Mouse (Mus musculus) neural tube, embryonic 10.5 days (tissue): ENCODE results near the gene Edc4.
"Not testable (repeated sequence)": the region's sequence is repeated elsewhere in the genome, so short reads cannot be mapped to it uniquely, and the experiment has no call there.

Experiments
- DNase-seq: peaks from one replicate; pipeline ENCODE4 v3.0.0-alpha.2; 2017; ENCODE audit warnings: low spot score; ENCODE audit errors: extremely low spot score

Gene Edc4

DNA sequence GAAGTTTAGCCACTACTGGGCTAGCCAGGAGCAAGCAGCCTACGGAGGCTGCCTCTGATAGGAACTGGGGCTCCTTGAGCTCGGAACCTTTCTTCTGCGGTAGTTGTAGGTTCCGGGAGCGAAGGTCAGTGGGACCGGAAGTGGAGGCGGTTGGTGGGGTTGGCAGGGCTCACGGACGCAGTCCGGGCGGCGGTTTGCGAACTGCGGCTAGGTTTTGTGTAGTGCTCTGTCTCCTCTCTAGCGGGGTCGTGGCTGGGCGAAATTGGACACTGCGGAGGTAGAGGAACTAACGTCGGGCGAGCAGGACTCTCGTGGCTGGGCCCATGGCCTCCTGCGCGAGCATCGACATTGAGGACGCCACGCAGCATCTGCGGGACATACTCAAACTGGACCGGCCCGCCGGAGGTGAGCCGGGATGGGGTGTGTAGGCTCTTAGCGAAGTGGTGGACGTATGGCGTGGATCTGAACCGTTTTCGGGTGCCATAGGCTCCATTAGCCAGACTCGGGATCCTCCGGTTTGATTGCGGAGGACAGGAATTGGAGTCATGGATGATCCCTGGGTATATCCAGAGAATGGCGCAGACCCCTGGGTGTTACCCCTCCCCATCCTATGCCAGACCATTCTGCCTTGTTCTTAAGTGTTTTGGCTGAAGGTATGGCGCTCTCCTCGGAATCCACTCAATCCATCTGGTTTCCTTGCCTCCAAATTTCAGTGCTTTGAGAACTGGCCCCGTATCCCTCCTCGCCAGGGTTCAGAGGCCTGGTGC lies at the start of gene Edc4:
Gene Edc4 (plus strand): TSS at position 128 of the 767 bp plus-strand sequence.
- peak; percentile 89 for DNase-seq

DNA sequence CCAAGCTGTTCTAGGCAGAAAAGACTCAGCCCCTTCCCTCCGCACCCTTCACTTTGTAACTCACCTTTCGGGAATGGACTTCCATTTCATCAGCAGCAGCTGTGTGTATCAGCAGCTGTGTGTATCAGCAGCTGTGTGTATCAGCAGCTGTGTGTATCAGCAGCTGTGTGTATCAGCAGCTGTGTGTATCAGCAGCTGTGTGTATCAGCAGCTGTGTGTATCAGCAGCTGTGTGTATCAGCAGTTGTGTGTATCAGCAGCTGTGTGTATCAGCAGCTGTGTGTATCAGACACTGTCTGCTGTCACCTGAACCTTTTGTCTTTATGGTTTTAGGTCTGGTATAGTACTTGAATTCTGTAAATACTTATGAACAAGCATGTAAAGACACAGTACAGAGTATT lies 46.9 kb upstream of the Edc4 start:
- DNase-seq = not testable (repeated sequence)

DNA sequence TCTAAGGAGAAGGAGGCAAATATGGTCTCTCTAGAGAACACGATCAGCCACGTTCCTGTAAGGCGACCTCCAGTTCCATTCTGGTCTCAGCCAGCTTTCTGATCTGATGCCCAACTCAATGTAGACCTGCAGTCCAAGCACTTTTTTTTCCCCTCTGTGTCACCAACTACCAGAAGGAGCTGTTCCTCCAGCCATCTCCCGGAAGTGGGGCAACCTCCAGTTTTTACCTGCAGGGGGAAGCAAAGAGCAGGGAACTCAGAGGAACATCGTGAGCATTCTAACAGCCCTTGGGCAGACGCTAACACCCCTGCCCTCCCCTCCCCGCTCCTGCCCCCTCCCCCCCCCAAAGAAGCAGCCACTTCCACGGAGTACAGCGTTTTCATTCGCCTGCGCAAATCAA lies 45.4 kb upstream of the Edc4 start:
- peak; percentile 54 for DNase-seq

DNA sequence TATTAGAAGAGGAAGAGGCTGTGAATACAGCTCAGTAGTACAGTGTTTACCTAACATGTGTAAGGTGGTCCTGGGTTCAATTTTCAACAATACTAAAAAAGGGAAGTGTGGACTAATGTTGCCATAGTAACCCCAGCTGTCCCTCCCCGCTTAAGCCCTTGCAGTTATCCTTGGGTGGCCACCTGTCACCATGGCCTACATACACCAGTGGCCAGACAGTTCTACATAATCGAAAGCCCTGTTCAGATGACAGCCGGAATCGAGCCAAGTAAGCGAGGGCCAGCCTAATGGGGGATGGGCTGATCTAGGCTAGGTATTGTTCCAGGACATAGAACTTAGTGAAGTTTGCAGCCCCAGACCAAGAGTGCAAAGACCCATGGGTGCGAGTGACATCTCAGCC lies 43.7 kb upstream of the Edc4 start:
- DNase-seq = no peak

DNA sequence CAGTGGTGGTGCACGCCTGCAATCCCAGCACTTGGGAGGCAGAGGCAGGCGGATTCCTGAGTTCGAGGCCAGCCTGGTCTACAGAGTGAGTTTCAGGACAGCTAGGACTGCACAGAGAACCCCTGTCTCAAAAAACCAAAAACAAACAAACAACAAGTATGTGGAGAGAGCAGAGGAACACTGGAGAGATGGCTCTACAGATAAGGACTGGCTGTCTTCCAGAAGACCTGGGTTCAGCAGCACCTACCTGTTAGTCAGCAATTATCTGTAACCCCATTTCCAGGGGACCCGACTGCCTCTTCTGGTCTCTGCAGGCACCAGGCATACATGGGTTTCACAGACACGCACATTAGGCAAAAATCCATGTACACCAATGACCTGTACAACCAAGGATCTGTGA lies 41.5 kb upstream of the Edc4 start:
- DNase-seq = no peak

DNA sequence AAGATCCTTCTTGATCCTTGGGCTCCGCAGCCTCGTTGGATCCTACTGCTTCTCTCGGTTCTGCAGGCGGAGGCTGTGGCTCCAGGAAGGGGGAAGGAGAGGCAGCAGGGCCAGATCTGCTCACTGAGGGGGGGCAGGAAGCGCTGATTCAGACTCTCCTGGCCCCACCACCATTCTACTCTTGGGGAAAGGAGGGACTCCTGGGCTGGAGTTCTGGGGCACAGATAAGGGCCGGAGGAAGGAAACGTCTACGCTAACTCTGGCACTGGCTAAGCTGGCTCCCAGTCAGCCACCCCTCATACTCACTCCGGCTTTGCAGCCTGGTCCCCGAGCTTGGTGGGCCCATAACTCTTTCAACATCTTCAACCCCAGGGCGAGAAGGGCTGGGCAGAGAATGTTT lies 34.0 kb upstream of the Edc4 start:
- no peak for DNase-seq

DNA sequence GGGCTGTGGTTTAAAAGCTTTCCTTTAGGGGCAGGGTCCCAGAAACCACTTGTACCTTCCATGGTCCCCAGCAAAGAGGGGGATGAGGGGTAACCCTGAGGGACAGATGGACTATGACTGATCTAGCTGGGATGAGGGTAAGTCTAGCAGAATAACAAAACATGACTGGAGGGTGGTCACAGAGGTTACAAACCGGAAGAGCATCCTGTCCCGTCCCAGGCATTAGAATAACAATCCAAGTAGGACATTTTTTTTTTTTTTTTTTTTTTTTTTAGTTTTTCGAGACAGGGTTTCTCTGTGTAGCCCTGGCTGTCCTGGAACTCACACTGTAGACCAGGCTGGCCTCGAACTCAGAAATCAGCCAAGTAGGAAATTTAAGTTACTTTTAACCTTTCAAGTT lies 30.7 kb upstream of the Edc4 start:
- DNase-seq = no peak

DNA sequence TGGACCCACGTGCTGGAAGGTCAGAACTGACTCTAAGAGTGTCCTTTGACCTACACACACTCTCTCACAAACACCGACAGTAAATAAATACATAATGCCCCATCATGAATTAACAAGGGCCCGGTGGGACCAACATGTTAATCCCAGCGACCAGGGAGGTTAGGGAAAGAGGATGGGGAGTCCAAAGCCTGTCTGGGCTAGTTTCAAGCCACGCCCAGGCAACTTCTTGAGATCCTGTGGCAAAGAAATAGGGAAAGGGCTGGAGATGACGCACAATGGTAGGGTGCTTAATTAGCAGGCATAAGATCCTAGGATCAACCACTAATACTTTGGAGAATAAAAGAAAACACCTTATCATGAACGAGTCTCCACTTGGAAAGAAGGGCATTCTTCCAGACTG lies 30.1 kb upstream of the Edc4 start:
- DNase-seq = no peak

DNA sequence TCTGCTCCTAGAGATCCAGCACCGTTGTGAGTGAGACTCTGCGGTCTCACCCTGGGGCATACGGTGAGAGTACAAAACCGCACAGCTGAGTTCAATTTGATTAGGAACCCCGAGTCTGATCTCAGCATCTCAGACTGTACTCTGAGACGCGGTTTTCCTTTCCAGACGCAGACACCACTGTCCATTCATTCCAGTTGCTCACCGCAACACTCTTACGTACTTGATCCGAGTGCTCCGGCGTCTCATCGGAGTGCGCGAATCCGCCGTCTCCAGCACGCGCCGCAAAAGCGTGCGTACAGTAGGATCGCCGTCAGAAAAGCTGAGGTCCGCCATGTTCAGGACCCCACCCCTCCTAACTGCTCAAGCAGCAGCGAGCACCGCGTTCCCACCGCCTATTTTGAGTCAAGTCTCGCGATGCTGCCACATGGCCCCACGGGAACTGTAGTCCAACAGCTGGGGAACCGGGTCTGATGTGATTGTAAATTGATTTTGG lies 29.0 kb upstream of the Edc4 start:
- peak; percentile 88 for DNase-seq

DNA sequence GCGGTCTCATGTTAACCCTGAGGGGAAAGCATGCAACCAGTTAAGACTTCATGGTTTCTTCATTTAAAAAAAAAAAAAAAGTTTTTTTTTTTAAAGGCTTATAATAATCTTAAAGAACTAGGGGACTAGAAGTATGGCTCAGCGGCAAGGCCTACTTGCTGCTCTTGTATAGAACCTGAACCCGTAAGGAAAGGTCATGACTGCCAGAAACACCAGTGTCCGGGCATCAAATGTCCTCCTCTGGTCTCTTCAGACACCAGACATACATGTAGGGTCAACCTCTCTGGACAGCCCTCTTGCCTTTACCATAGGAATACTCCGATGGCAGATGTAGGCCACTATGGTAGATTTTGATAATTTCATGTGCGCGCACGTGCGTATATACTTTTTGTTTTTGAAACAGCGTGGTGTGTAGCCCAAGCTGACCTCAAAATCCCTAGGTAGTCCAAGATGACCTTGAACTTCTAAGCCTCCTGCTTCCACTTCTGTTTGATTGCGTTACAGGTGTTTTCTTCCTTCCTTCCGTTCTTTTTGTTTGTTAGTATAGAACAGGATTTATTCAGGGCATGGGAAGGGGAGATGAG lies 28.4 kb upstream of the Edc4 start:
- DNase-seq = peak; percentile 20

DNA sequence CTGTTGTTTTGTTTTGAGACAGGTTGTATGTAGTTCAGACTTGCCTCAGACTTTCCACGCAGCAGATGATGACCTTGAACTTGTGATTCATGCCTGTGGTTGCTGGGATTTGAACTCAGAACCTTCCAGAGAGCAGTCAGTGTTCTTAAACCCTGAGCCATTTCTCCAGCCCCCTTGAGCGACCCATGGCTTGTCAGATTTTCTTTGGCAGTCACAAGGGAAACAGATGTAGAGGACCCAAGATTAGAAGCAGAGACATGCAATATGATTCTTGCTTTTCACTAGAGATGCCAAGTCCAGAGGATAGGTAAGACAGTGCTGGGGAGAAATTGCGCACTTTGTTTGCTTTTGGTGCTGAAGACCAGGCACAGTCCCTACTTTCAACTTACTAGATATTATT lies 27.5 kb upstream of the Edc4 start, which contains the start of gene Cenpt:
Gene Cenpt (minus strand): TSS at position 101 of the 400 bp plus-strand sequence.
- no peak for DNase-seq

DNA sequence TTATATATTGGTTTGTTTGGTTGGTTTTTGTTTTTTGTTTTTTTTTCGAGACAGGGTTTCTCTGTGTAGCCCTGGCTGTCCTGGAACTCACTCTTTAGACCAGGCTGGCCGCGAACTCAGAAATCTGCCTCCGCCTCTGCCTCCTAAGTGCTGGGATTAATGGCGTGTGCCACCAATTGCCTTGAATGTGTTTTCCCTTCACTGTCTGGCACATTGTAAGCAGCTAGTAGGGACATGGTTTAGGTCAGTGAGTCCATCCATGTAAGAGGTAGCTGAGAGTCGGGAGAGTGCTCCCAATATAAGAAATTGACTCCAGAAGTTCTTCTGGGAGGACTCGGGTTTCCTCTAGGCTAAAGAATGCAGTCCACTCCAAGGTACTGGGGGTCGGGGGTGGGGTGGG lies 26.4 kb upstream of the Edc4 start:
- no peak for DNase-seq

DNA sequence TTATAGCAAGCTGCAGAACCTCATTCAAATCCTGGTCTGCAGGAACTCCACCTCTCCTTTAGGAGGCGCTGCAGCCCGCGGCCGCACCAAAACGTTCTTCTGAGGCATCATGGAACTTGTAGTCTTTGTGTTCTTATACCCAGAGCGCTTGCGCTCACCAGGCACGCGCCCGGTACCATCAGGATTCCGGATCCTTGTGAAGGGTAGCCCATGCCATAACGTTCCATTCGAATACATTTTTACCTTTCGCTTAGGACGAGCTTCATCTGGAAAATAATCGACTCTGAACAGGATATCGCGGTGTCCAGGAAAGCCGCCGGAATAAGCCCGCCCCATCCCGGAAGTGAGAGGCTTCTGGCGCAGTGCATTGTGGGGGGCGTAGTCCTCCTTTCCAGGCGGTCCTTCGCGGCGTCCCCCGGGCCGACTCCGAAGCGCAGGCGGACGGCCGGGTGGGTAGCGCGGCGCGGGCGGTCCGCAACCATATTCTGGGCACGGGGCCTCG lies 25.9 kb upstream of the Edc4 start, which contains the start of gene Thap11:
Gene Thap11 (plus strand): TSS at position 418 of the 502 bp plus-strand sequence.
- DNase-seq = peak; percentile 95

DNA sequence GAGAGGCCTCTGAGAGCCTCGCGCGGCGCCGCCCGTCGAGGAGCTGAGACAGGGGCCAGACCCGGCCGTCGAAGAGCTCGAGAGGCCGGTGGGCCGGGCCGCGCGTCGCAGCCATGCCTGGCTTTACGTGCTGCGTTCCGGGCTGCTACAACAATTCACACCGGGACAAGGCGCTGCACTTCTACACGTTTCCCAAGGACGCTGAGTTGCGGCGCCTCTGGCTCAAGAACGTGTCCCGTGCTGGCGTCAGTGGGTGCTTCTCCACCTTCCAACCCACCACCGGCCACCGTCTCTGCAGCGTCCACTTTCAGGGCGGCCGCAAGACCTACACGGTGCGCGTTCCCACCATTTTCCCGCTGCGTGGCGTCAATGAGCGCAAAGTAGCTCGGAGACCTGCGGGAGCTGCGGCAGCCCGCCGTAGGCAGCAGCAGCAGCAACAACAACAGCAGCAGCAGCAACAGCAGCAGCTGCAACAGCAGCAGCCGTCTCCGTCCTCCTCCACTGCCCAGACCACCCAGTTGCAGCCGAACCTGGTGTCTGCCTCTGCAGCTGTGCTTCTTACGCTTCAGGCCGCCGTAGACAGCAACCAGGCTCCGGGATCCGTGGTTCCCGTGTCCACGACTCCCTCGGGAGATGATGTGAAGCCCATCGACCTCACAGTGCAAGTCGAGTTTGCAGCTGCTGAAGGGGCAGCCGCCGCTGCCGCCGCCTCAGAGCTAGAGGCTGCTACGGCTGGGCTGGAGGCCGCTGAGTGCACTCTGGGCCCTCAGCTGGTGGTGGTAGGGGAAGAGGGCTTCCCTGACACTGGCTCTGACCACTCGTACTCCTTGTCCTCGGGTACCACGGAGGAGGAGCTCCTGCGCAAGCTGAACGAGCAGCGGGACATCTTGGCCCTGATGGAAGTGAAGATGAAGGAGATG lies 25.2 kb upstream of the Edc4 start:
- DNase-seq = no peak

DNA sequence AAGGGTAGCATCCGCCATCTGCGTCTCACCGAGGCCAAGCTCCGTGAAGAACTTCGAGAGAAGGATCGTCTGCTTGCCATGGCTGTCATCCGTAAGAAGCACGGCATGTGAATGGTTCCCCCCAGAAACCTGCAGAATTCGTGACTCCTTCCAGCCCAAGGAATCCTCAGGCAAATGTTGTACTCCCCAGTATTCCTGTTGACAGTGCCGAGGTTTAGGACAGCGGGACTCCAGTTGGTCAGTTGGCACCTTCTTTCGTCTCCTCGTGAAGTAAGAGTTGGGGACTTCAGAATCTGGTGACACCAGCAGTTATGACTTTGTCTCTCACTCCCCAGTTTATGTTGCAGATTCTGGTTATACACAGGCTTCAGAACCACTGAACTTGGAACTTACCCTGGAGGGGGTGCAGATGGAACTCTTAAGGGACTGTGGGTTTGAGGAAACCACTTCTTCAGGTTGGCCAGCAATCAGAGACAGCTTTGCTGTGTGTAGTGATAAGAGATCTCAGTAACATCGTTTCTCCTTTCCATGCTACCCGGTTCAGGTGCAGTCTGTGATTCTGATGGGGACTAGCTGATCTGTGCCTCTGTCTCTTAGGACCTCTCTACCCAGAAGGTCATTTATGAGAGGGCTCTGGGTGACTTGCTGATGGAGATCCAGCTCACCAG lies 24.4 kb upstream of the Edc4 start:
- no peak for DNase-seq

DNA sequence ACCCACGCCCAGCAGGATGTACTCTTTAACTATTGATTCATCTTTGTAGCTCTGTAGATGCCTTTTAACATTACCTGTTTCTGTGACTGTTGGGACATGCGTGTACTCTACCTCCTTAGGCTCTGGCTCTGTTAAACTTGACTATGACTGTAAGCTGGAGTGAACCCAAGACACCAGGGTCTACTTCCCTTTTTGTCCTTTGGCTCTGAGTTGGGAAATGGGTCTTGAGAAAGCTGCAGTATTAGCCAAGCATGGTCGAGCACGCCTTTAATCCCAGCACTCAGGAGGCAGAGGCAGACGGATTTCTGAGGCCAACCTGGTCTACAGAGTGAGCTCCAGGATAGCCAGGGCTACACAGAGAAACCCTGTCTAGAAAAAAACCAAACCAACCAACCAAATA lies 22.2 kb upstream of the Edc4 start:
- DNase-seq = no peak

DNA sequence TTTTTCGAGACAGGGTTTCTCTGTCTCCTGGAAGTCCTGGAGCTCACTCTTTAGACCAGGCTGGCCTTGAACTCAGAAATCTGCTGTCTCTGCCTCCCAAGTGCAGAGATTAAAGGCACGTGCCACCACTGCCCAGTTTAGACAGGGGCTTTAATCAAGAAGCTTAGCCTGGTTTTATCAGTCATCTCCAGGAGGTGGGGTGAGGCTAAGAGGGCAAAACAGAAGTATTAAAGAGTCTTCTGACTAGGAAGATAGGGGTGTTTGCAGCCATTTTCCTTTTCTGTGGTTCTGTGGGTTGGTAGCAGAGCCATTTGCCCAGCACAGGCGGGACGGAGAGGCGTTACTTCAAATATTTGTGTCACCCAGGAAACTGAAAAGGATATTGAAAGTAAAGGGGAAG lies 21.4 kb upstream of the Edc4 start:
- DNase-seq = no peak

DNA sequence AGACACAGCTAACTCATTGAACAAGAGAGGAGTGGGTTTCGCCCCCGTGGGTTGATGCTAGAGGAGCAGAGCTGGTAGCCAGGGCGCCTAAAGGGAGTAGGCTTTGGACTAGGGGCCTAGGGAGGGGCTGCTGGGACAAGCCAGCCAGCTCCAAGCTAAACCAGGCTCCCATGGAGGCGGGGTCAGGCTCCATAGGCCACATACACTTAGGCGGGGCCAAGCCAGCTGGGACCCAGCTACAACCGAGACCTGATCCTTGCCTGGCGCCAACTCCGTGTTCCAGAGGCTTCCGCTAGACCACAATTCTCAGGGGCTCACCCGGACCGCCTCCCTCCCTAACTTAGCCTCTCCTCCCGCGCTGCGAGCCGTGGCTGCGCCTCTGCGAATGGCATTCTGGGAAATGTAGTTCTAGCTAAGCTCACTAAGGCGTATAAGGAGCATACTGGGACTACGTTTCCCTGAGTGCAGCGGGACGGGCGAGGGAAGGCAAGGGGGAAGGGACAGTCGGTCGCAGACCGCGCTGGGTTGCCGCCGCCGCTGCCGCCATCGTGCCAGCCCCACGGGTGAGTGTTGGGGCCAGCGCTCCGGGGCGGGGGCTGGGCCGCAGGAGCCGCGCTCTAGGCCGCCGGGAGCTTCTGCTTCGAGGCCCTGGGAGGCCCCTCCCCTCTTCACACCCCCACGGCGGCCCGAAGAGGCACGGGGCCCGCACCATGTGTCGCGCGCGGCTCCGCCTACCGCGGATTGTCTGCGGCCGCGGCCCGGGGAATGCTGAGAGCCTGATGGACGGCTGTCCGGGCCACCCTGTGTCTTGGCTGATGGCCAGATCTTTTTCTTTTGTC lies 20.3 kb upstream of the Edc4 start, which contains the start of gene Nutf2:
Gene Nutf2 (plus strand): TSS at position 438 of the 839 bp plus-strand sequence.
- peak; percentile 93 for DNase-seq

DNA sequence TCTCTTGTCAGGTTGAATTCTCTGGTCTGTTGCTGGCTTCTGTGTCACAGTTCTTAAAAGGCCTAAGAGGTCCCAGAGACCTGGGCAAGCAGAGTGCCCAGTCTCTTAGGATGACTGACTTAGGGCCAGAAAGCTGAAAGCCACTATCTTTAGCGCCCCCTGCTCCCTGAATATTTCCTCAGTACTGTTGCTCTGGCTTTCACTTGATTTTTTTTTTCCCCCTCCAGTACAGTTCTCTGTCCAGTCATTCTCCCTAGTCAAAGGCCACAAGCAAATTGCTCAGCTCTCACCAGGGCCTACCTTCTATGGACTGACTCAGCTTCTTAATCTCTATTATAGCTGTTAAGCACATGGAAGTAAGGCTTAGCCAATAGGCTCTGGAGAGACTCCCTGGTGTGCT lies 18.7 kb upstream of the Edc4 start:
- DNase-seq = no peak
